Mouse (Mus musculus) cortical plate, adult 2 months (tissue): ENCODE measurements around the gene Ubxn7. TPM values are rescaled to one million over a fixed set of nuclear protein-coding genes. Genes with fewer than 3 reads are reported as not detected.
"Not testable (repeated sequence)": the region's sequence is repeated elsewhere in the genome, so short reads cannot be mapped to it uniquely, and the experiment has no call there.

Experiments
- H3K27ac ChIP-seq: fragments of 200-500 bp; 2 replicates; pipeline ENCODE4 v1.5.1; 2012; ENCODE audit warnings: low read length, control low read depth, inconsistent platforms; ENCODE audit not compliant: insufficient read depth
- H3K4me1 ChIP-seq: fragments of 200-500 bp; 2 replicates; pipeline ENCODE4 v1.6.1; 2011; ENCODE audit warnings: low read length; ENCODE audit not compliant: control insufficient read depth, insufficient read depth
- H3K4me3 ChIP-seq: fragments of 200-500 bp; 2 replicates; pipeline ENCODE4 v1.5.1; 2011; ENCODE audit warnings: mild to moderate bottlenecking, low read length, control low read depth; ENCODE audit not compliant: insufficient read depth
- CTCF ChIP-seq: fragments of 200-500 bp; IDR thresholded peaks from 2 replicates; pipeline ENCODE4 v1.5.1; 2011; ENCODE audit warnings: mild to moderate bottlenecking, control low read depth, low read length; ENCODE audit not compliant: insufficient read depth; ENCODE audit errors: extremely low read depth
- POLR2A ChIP-seq: fragments of 200-500 bp; IDR thresholded peaks from 2 replicates; pipeline ENCODE4 v1.6.1; 2011; ENCODE audit warnings: mild to moderate bottlenecking, low read length, control low read depth; ENCODE audit not compliant: insufficient read depth; ENCODE audit errors: extremely low read depth
- polyA plus RNA-seq: library from polyadenylated mRNA; depleted of rRNA; stranded (reverse); fragments of >200 nt; gene quantifications from 2 replicates; pipeline ENCODE4 v1.2.3, GENCODE M21; 2012; rRNA removed

Gene Ubxn7
- 16.1 and 17.1 TPM in 2 replicates for polyA plus RNA-seq

DNA sequence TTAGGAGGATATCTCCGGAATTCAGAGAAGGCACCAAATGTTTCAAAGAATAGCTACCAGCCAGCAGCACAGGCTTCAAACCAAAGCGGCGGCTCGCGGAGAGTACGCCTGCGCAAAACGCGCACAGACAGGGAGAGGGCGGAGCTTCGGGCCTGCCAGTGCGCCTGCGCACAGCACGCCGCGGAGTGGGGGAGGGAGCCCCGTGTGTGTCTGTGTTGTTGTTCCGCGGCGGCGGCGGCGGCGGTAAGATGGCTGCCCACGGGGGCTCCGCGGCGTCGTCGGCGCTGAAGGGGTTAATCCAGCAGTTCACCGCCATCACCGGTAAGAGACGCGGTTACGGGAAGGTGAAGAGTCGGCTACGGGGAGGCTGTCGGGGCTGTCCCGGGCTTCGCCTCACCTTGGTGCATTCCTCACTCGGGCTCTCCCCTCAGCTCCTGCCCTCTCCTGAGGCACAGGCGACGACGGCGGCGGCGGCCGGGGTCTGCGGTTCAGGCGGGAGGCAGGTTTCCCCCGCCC is at the start of gene Ubxn7:
Gene Ubxn7 (plus strand): TSS at position 218 of the 516 bp plus-strand sequence.
- peak within 1 kb of the TSS; percentile 89 for H3K4me3 ChIP-seq
- H3K27ac ChIP-seq = peak within 1 kb of the TSS; percentile 90; the same call in 1 of the 2 replicates
- TF ChIP-seq CTCF (no peak), POLR2A (peak; percentile 78)
- peaks cover 5% of the 10 kb centered on the region; the same call in 1 of the 2 replicates for H3K4me1 ChIP-seq

DNA sequence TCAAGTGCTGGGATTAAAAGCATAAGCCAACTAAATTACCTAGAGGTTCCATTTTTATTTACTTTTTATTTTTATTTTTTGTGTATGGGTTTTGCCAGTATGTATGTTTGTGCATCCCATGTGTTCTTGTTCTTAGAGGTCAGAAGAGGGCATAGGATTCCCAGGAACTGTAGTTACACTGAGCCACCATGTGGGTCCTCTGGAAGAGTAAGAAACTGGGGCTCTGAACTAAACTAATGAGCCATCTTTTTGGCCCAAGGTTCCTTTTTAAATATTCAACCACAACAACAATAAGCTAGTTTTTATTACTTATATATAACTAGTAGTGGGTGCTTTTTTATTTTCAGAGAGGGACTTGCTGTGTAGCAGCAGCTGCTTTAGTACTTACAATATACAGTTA is 49.4 kb upstream of the Ubxn7 start:
- Histone ChIP-seq H3K4me3 (no peak overlapping the region), H3K4me1 (peaks cover 6% of the 10 kb centered on the region), H3K27ac (no peak overlapping the region)
- TF ChIP-seq CTCF = no peak
- no peak for TF ChIP-seq POLR2A

DNA sequence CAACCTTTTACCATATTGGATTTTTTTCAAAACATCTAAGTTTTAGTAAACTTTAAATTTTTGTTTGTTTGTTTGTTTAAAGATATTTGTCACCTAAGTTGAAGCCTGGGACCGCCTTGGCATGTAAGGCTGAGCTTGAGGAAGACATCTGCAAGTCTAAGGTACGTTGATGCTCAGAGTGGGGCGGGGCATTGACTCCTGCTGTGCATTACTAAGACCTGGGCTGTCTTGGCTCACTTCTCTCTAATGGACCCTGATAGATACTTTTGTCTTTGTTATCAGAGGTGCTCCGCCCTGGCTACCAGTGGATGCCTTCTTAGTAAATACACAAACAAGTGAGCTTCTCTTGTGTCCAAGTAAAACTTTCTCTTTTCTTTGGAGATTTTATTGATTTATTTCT is 40.2 kb upstream of the Ubxn7 start:
- TF ChIP-seq POLR2A (no peak), CTCF (no peak)
- H3K4me3 ChIP-seq = no peak overlapping the region
- no peaks in the 10 kb centered on the region for H3K4me1 ChIP-seq
- H3K27ac ChIP-seq = no peak overlapping the region

DNA sequence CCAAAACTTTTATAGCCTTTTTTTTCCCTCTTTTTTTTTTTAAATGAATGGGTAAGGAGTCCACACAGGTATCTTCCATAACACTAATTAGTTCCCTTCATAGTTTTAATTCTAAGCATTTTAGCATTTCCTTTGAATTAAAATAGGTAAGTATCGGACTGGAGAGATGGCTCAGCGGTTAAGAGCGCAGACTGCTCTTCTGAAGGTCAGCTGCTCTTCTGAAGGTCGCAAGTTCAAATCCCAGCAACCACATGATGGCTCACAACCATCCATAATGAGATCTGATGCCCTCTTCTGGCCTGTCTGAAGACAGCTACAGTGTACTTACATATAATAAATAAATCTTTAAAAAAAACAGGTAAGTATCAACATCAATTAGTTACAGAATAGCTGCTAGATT is 32.4 kb upstream of the Ubxn7 start:
- H3K4me1 ChIP-seq, H3K27ac ChIP-seq, H3K4me3 ChIP-seq: not testable (repeated sequence)

DNA sequence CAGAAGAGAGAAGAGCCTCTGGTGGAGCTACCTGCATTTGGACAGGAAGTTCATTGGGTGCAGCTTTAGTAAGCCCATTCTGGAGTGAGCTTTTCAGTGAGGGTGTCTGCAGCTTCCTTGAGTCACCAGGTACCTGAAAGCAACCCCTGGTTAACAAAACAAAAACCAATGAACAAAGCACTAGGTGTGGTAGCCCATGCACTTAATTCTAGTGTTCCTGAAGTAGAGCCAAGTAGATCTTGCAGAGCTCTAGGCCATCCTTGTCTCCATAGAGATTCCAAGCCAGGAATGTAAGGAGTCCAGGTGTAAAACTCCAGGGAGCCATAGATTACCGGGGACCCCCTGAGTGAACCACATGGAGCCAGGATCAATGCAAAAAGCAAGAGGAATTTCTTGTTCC is 29.0 kb upstream of the Ubxn7 start:
- TF ChIP-seq CTCF = no peak
- no peak for TF ChIP-seq POLR2A
- Histone ChIP-seq H3K4me1 (no peaks in the 10 kb centered on the region), H3K27ac (no peak overlapping the region), H3K4me3 (no peak overlapping the region)

DNA sequence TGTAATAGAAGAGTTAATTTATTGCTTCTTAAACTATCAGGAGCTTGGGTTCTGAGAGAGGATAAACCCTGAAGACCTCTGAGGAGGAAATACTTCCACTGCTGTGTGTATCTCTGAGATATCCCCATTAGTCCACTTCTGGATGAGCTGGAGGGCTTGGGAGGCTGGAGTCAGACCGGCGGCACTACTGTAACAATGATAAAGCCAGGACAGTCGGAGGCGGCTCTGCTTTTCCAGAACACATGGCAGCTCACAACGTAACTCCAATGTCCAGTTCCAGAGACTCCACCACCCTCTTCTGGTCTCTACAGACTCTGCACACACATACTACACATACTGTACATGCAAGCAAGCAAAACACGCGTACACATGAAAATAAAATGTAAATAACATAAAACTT is 28.2 kb upstream of the Ubxn7 start:
- Histone ChIP-seq H3K27ac (no peak overlapping the region), H3K4me1 (no peaks in the 10 kb centered on the region), H3K4me3 (no peak overlapping the region)
- TF ChIP-seq POLR2A = no peak
- TF ChIP-seq CTCF = no peak

DNA sequence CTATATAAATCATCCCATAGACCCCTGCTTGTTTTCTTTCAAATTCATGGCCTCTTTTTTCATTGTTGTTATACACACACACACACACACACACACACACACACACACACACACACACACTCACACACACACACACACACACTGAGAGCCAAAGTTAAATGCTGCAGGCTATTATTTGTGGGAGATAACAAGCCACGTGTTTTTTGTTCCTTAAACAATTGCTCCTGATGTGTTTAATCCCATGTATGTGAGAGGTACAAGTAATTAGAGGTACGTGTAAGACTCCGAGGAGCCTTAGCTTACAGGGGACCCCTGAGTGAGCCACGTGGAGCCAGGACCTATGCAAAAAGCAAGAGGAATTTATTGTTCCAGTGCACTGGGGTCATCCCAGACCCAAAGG is 20.1 kb upstream of the Ubxn7 start:
- Histone ChIP-seq H3K27ac (no peak overlapping the region), H3K4me1 (no peaks in the 10 kb centered on the region), H3K4me3 (no peak overlapping the region)
- no peak for TF ChIP-seq CTCF
- TF ChIP-seq POLR2A = no peak

DNA sequence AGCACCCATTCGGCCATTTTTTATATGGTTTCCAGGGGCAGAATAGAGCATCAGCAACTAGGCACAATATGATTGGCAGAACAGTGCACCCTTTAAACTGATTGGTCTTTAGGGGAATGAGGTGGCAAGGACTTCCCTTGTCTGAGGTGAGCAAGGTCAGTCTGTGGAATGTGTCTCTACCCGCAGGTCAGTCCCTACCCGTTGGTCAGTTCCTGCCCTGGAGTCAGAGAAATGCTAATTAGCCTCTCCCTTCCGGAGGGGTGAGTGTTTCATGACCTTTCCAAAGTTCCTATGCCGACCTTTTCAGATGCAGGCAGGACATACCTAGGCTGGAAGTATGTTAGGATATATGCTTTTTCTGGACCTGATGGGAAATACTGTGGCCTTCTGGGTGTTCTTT is 19.7 kb upstream of the Ubxn7 start:
- no peak for TF ChIP-seq CTCF
- TF ChIP-seq POLR2A = no peak
- no peak overlapping the region for H3K4me3 ChIP-seq
- no peak overlapping the region for H3K27ac ChIP-seq
- no peaks in the 10 kb centered on the region for H3K4me1 ChIP-seq

DNA sequence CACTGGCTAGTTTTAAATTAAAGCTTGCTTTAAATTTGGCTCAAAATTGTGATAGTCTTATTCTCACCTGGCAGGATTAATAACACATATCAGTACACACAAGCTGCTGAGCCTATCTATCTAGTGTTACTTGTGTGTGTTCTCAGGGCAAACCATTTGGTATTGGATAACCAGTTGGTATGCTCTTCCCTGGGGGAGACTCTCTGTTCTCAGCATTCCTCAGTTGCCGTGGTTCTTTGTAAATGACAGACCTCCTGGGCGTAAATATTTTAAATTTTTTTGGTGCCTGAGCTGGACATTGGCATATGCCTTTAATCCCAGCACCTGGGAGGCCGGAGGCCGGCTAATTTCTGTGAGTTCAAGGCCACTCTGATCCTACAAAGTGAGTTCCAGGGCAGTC is 19.2 kb upstream of the Ubxn7 start:
- H3K4me3 ChIP-seq = no peak overlapping the region
- H3K4me1 ChIP-seq = no peaks in the 10 kb centered on the region
- no peak overlapping the region for H3K27ac ChIP-seq
- TF ChIP-seq CTCF = no peak
- TF ChIP-seq POLR2A = no peak

DNA sequence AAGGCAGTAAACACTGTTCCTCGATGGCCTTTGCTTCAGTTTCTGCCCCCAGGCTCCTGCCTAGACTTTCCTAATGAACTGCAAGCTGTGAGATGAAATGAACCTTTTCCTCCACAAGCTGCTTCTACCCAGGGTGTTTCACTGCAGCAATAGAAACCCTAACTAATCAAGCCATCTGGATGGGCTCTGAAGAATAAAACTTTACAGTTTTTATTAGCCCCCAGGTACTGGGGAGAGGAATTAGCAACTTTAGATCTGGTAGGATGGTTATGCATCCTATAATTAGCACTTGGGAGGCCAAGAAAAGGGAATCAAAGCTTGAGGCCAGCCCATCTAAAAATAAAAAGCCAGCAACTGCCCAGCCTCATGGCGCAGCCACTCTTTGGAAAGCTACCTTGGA is 15.5 kb upstream of the Ubxn7 start:
- TF ChIP-seq POLR2A (no peak), CTCF (no peak)
- H3K4me1 ChIP-seq = no peaks in the 10 kb centered on the region
- no peak overlapping the region for H3K27ac ChIP-seq
- H3K4me3 ChIP-seq = no peak overlapping the region

DNA sequence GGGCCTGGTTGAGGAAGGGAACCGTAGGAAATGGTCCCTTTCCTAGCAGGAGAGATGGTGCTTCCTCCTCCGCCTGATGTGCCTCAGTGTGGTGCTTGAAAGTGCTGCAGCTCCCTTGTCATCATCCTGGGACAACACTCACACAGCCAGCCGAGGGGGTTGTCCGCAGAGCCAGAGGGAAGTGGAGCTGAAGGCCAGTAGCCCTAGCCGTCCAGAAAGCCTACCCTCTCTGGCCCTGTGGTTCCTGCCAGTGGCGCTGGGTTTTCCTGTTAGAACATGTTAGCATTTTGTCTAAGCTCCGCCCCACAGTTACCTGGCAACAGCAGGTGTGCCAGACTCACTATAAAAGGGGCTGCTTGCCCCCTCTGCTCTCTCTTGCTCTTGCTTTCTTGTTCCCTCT is 8.1 kb upstream of the Ubxn7 start:
- TF ChIP-seq CTCF (no peak), POLR2A (no peak)
- H3K4me3 ChIP-seq = no peak overlapping the region
- no peak overlapping the region for H3K27ac ChIP-seq
- no peaks in the 10 kb centered on the region for H3K4me1 ChIP-seq
